8 mouse cellular contexts compared by ENCODE assay signal in genomic region chr7:96952094-96952493, GRCm38 (mm10). TPM values are rescaled to one million over a fixed set of nuclear protein-coding genes. Genes with fewer than 3 reads are reported as not detected.
DNase-seq lines count a peak whose midpoint lies in the region; ATAC-seq and TF ChIP-seq lines count a peak whose summit lies in the region.

No protein-coding gene starts in this region.

- peaks cover 10% of the 10 kb centered on the region for H3K4me1 ChIP-seq in heart, embryonic 15.5 days (replicated peaks)
- H3K4me1 ChIP-seq in embryonic facial prominence, embryonic 11.5 days (ENCODE audit: control insufficient read depth, insufficient read depth, low read length), result no peaks in the 10 kb centered on the region; the same call in 1 of the 2 replicates
- peaks cover 4% of the 10 kb centered on the region; the same call in 1 of the 2 replicates for H3K4me1 ChIP-seq in intestine, postnatal 0 days (replicated peaks; ENCODE audit: control insufficient read depth, insufficient read depth, low read length)
- H3K4me1 ChIP-seq in midbrain, embryonic 15.5 days, result peaks cover 9% of the 10 kb centered on the region

- peak overlapping the region; percentile 84 for H3K9ac ChIP-seq in heart, embryonic 15.5 days
- peak overlapping the region; percentile 79 for H3K9ac ChIP-seq in embryonic facial prominence, embryonic 11.5 days (replicated peaks; ENCODE audit: low read length)
- peak overlapping the region; percentile 80 for H3K9ac ChIP-seq in intestine, postnatal 0 days (ENCODE audit: low read depth, low read length)
- peak overlapping the region; percentile 70 for H3K9ac ChIP-seq in midbrain, embryonic 15.5 days

- peak overlapping the region; percentile 92 for H3K27ac ChIP-seq in heart, embryonic 15.5 days
- H3K27ac ChIP-seq in embryonic facial prominence, embryonic 11.5 days (replicated peaks; ENCODE audit: low read depth, low read length), result peak overlapping the region; percentile 67; the same call in 1 of the 2 replicates
- H3K27ac ChIP-seq in intestine, postnatal 0 days (ENCODE audit: low read depth, low read length), result peak overlapping the region; percentile 90
- no peak overlapping the region for H3K27ac ChIP-seq in midbrain, embryonic 15.5 days

- peak overlapping the region; percentile 86 for H3K4me2 ChIP-seq in heart, embryonic 15.5 days
- H3K4me2 ChIP-seq in embryonic facial prominence, embryonic 11.5 days (ENCODE audit: low read depth, low read length), result peak overlapping the region; percentile 76
- H3K4me2 ChIP-seq in intestine, postnatal 0 days (replicated peaks; ENCODE audit: low read depth), result peak overlapping the region; percentile 91
- peak overlapping the region; percentile 59 for H3K4me2 ChIP-seq in midbrain, embryonic 15.5 days

- intact Hi-C loops in heart, postnatal 14 days (cut with DNase I), result no loop called here

- peak overlapping the region; percentile 89 for H3K4me3 ChIP-seq in heart, embryonic 15.5 days
- peak overlapping the region; percentile 87 for H3K4me3 ChIP-seq in embryonic facial prominence, embryonic 11.5 days (ENCODE audit: low read depth, low read length)
- peak overlapping the region; percentile 90 for H3K4me3 ChIP-seq in intestine, postnatal 0 days (ENCODE audit: low read depth, low read length)
- H3K4me3 ChIP-seq in midbrain, embryonic 15.5 days, result peak overlapping the region; percentile 72

- no peak for ATAC-seq in heart, embryonic 15.5 days (replicated peaks; ENCODE audit: insufficient number of reproducible peaks, insufficient read depth, low FRiP score, low read depth)
- no peak for ATAC-seq in embryonic facial prominence, embryonic 11.5 days (replicated peaks; ENCODE audit: insufficient number of reproducible peaks, low FRiP score, low TSS enrichment, low read depth)
- no peak for ATAC-seq in intestine, postnatal 0 days
- ATAC-seq in midbrain, embryonic 15.5 days (replicated peaks), result no peak

- no peak for DNase-seq in heart, postnatal 14 days
- no peak for DNase-seq in embryonic facial prominence, embryonic 11.5 days (ENCODE audit: low spot score)
- no peak for DNase-seq in urinary bladder, postnatal 10 days (ENCODE audit: low spot score)
- DNase-seq in cerebellum, adult 11 months, result no peak
- DNase-seq in cerebellum, adult 9-10 months, result no peak

- TF ChIP-seq CTCF in intestine, postnatal 0 days (IDR thresholded peaks at IDR 0.05; ENCODE audit: low read depth), result no peak

- no peaks in the 10 kb centered on the region for H3K27me3 ChIP-seq in heart, embryonic 15.5 days
- no peaks in the 10 kb centered on the region for H3K27me3 ChIP-seq in embryonic facial prominence, embryonic 11.5 days (ENCODE audit: control insufficient read depth, insufficient read depth, low read length)
- no peaks in the 10 kb centered on the region for H3K27me3 ChIP-seq in intestine, postnatal 0 days (replicated peaks; ENCODE audit: control insufficient read depth, insufficient read depth, low read length)
- no peaks in the 10 kb centered on the region for H3K27me3 ChIP-seq in midbrain, embryonic 15.5 days (replicated peaks)

- no peaks in the 10 kb centered on the region for H3K9me3 ChIP-seq in heart, embryonic 15.5 days (replicated peaks)
- H3K9me3 ChIP-seq in embryonic facial prominence, embryonic 11.5 days (replicated peaks; ENCODE audit: control insufficient read depth, low read length), result no peaks in the 10 kb centered on the region
- no peaks in the 10 kb centered on the region for H3K9me3 ChIP-seq in intestine, postnatal 0 days (ENCODE audit: control insufficient read depth)
- H3K9me3 ChIP-seq in midbrain, embryonic 15.5 days, result no peaks in the 10 kb centered on the region

- H3K36me3 ChIP-seq in heart, embryonic 15.5 days, result peaks cover 3% of the 10 kb centered on the region
- no peaks in the 10 kb centered on the region for H3K36me3 ChIP-seq in embryonic facial prominence, embryonic 11.5 days (replicated peaks; ENCODE audit: control insufficient read depth, insufficient read depth, low read depth, low read length)
- H3K36me3 ChIP-seq in intestine, postnatal 0 days (ENCODE audit: control insufficient read depth, insufficient read depth), result no peaks in the 10 kb centered on the region
- H3K36me3 ChIP-seq in midbrain, embryonic 15.5 days (replicated peaks), result no peaks in the 10 kb centered on the region

- WGBS in heart, embryonic 15.5 days, result 31% methylated on average over 5 of the region's 5 CpGs
- WGBS in embryonic facial prominence, embryonic 11.5 days, result 30% methylated on average over 5 of the region's 5 CpGs
- 17% methylated on average over 5 of the region's 5 CpGs for WGBS in intestine, postnatal 0 days
- WGBS in midbrain, embryonic 15.5 days, result 44% methylated on average over 5 of the region's 5 CpGs

RNA-seq across cellular contexts. Expression of gene Nars2, which starts 0.8 kb away (rescaled TPM):
- polyA plus RNA-seq in heart, embryonic 15.5 days (2015; fragmentation: Nextera tagmentation; extraction: Ambion mirVana), result 13.4 and 20.4 TPM in 2 replicates
- 10 to 100 TPM; 17.7 to 19.0 TPM for total RNA-seq in heart, postnatal 14 days (2021)
- 23.0 and 25.3 TPM in 2 replicates for polyA plus RNA-seq in embryonic facial prominence, embryonic 11.5 days (2014; fragmentation: Nextera tagmentation; extraction: Ambion mirVana)
- polyA plus RNA-seq in intestine, postnatal 0 days (2015; fragmentation: Nextera tagmentation; extraction: Ambion mirVana), result 10.7 and 11.5 TPM in 2 replicates
- 15.2 and 17.5 TPM in 2 replicates for polyA plus RNA-seq in midbrain, embryonic 15.5 days (2015; fragmentation: Nextera tagmentation; extraction: Ambion mirVana)
